Mouse (Mus musculus) C2C12 (cell line): ENCODE data around the gene Cep170b. TPM values are rescaled to one million over a fixed set of nuclear protein-coding genes. Genes with fewer than 3 reads are reported as not detected.

Source experiments
- H3K27me3 ChIP-seq: one replicate; pipeline ENCODE4 v1.6.1; 2011; ENCODE audit not compliant: control insufficient read depth, insufficient read depth, insufficient read length
- H3K36me3 ChIP-seq: one replicate; pipeline ENCODE4 v1.6.1; 2011; ENCODE audit not compliant: control insufficient read depth, insufficient read depth
- H3K4me3 ChIP-seq: one replicate; pipeline ENCODE4 v1.5.1; 2011; ENCODE audit warnings: mild to moderate bottlenecking, control low read depth; ENCODE audit not compliant: poor library complexity, insufficient read depth, severe bottlenecking
- H3K79me2 ChIP-seq: one replicate; pipeline ENCODE4 v1.6.1; 2011; ENCODE audit not compliant: control insufficient read depth, insufficient read depth
- H3K79me3 ChIP-seq: one replicate; pipeline ENCODE4 v1.6.1; 2011; ENCODE audit warnings: low read depth, control low read depth
- H3ac ChIP-seq: one replicate; pipeline ENCODE3; 2011; ENCODE audit warnings: low read depth; ENCODE audit not compliant: control insufficient read depth, insufficient read length
- CEBPB ChIP-seq: IDR thresholded peaks from one replicate; pipeline ENCODE4 v1.6.1; 2011; ENCODE audit warnings: low read depth, mild to moderate bottlenecking, control low read depth, moderate library complexity
- CTCF ChIP-seq: IDR thresholded peaks from one replicate; pipeline ENCODE4 v1.5.1; 2011; ENCODE audit not compliant: control insufficient read depth, insufficient read depth, insufficient read length
- FOSL1 ChIP-seq: IDR thresholded peaks from one replicate; pipeline ENCODE4 v1.8.0; 2011; ENCODE audit warnings: mild to moderate bottlenecking, low read length; ENCODE audit not compliant: poor library complexity, insufficient read depth, severe bottlenecking
- MAX ChIP-seq: IDR thresholded peaks from one replicate; pipeline ENCODE4 v1.6.1; 2011; ENCODE audit warnings: mild to moderate bottlenecking, control low read depth
- MYOD1 ChIP-seq: IDR thresholded peaks from one replicate; pipeline ENCODE4 v1.6.1; 2011; ENCODE audit warnings: low read depth; ENCODE audit not compliant: control insufficient read depth, insufficient read length
- MYOG ChIP-seq: IDR thresholded peaks from one replicate; pipeline ENCODE4 v1.6.1; 2011; ENCODE audit not compliant: control insufficient read depth, insufficient read length; ENCODE audit errors: extremely low read depth
- USF1 ChIP-seq: IDR thresholded peaks from one replicate; pipeline ENCODE4 v1.6.1; 2011; ENCODE audit warnings: low read depth, mild to moderate bottlenecking, control low read depth, moderate library complexity
- polyA plus RNA-seq: library from polyadenylated mRNA; unstranded; fragments of >200 nt; fragmentation: generic; extraction: Trizol; gene quantifications from one replicate; pipeline ENCODE4 v1.2.1, GENCODE M21; 2012; ENCODE audit warnings: missing spikeins

The Cep170b gene
- polyA plus RNA-seq, 1 experiment: 33.3 TPM

DNA sequence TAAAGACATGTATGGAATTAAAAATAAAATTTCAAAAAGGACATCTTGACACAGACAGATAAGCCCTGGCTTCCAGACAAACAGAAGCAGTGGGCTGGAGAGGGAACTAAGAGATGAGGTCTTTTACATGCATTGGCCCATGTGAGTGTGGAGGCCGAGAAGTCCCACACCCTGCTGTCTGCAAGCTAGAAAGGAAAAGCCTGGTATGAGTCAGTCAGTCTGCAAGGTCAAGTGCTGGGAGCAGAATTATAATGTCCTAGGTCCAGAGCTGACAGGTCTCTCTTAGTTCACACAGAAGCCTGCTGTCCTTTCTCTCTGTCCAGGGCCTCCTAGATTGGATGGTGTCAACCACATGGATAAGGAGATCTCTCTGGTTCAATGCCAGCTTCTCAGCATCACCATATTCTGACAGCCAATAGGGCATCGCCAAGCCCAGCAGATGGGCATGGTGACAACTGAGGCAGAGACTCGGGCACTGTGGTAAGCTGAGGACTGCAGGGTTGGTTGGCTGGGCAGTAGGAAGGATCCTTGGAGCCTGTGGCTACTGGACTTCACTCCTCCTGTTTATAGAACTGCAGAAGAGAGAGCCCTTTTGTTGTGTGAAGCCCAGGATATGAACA lies 23.3 kb upstream of the Cep170b start:
- TF ChIP-seq MYOD1 (no peak), FOSL1 (no peak), USF1 (no peak), CEBPB (no peak), MAX (no peak), CTCF (no peak), MYOG (no peak)
- Histone ChIP-seq H3K79me2 (peaks cover 7% of the 10 kb centered on the region), H3K27me3 (no peaks in the 10 kb centered on the region), H3K79me3 (no peaks in the 10 kb centered on the region), H3ac (no peak overlapping the region), H3K36me3 (no peaks in the 10 kb centered on the region), H3K4me3 (no peak overlapping the region)

DNA sequence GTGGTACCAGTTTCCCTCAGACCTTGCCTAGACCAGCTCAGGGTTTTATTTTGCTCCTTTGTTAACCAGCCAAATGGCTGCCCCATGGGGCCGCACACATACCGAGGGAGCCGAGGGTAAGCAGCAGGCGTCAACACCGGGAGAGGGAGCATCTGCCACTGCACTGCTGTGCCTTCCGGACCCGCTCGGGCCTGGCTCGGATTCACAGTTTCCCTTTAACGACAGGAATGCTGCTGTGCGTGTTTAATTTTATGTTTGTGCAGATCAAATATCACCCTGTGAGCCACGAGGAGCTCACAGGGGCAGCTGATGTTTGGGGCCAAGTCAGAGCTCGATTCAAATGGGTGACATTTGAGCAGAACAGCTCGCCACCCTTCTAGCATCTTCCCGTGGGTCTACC lies 19.7 kb upstream of the Cep170b start:
- no peak for TF ChIP-seq MYOG
- TF ChIP-seq FOSL1: no peak
- no peak for TF ChIP-seq MAX
- no peak for TF ChIP-seq CTCF
- TF ChIP-seq CEBPB: no peak
- TF ChIP-seq USF1: no peak
- no peak for TF ChIP-seq MYOD1
- no peaks in the 10 kb centered on the region for H3K36me3 ChIP-seq
- no peak overlapping the region for H3ac ChIP-seq
- no peaks in the 10 kb centered on the region for H3K27me3 ChIP-seq
- no peaks in the 10 kb centered on the region for H3K79me2 ChIP-seq
- H3K79me3 ChIP-seq: no peaks in the 10 kb centered on the region
- H3K4me3 ChIP-seq: no peak overlapping the region

DNA sequence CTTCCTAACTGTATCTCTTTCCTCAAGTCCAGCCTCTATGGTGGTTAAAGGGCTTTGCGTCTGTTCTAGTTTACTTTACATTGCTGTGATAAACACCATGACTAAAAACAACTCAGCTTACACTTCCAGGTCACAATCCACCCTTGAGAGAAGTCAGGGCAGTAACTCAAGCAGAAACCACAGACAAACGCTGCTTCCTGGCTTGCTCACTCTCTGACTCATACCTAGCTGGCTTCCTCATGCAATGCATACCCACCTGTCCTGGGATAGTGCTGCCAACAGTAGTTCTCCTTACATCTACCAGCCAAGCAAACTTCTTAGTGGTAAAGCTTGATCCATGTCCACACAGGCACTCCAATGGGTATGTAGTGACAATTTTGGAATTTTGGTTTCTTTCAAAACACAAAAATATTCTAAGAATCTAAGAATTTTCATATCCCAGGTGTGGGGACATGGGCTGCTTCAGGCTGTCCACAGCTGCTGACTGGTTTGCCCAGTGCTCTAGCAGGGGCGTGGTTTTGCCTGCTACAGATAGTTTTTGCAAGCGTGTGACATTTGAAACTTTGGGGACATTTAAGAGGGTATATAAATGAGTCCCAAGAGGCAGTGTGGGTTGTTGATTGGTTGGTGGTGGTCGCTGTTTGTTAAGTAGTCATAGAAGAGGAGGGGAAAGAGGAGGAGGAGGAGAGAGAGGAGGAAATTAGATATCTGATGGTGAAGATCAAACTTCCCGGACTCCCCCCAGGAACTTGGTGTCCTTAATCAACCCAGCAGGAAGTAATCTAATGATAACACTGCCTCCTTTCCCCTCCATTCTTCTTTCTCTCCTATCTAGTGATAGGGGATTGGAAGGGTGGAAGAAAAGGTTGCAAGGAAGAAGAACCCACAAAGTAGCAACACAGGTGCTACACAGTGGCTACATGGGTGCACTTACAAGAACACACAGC lies 17.6 kb upstream of the Cep170b start:
- Histone ChIP-seq H3K4me3 (no peak overlapping the region), H3ac (no peak overlapping the region), H3K79me2 (no peaks in the 10 kb centered on the region), H3K27me3 (no peaks in the 10 kb centered on the region), H3K36me3 (no peaks in the 10 kb centered on the region), H3K79me3 (no peaks in the 10 kb centered on the region)
- TF ChIP-seq CEBPB: no peak
- peak; percentile 45 for TF ChIP-seq FOSL1
- peak; percentile 16 for TF ChIP-seq MAX
- peak; percentile 79 for TF ChIP-seq MYOD1

DNA sequence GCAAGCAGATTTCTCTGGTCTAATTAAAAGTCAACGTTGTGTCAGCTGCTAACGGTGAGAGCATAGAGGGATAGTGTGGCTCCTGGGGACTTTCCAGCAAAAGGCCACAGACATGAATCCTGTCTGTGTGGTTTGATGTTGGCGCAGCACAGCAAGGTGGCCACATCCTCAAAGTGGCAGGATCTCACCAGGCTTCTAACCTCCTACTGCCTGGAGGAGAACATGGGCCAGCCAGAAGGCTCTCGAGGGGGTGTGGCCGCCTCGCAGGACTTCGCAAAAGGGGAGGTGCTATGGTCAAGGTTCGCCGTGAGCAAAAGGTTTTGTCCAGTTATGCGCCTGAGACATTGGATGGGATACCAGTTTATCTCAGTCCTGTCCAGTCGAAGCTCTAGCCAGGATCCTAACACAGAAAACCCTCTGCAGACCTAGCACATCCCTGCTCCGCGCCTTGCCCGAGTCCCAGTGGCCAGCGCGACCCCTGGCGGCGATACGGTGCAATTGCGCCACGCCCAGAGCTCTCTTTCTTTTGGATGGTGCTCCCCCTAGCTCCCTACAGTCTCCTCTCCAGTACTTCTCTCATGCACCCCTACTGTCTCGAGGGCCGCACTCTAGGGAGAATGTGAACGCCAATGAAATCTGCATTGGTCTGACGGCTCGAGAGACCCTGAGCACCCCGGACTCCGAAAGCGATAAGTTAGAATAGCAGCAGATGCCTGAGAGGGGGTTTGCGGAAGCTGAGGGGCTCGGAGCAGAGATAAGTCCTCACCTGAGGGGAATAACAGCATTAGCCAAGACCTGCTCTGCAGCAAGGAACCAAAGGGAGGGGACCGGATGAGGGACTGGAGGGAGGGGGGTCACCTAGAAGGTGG lies 13.3 kb upstream of the Cep170b start:
- H3ac ChIP-seq: peak overlapping the region; percentile 27
- H3K36me3 ChIP-seq: no peaks in the 10 kb centered on the region
- H3K4me3 ChIP-seq: no peak overlapping the region
- no peaks in the 10 kb centered on the region for H3K79me3 ChIP-seq
- TF ChIP-seq CTCF (peak; percentile 99), FOSL1 (no peak), MYOD1 (no peak), USF1 (no peak)
- H3K79me2 ChIP-seq: no peaks in the 10 kb centered on the region
- peaks cover 6% of the 10 kb centered on the region for H3K27me3 ChIP-seq

DNA sequence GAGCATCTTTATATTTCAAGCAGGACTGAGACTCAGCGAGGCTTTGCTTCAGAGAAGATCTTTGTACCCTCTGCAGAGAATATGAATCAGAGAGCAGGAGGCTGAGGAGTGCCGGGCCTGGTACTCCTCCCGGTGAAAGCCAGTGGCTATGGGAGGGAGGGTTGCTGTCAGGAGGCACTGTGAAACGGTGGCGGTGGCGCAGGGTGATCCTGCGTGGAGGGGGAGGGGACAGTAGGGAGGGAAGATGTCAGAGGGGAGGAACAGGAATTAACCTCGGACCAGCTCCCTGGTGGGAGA lies 12.7 kb upstream of the Cep170b start:
- Histone ChIP-seq H3K27me3 (peaks cover 6% of the 10 kb centered on the region), H3K79me3 (no peaks in the 10 kb centered on the region), H3K79me2 (no peaks in the 10 kb centered on the region), H3ac (no peak overlapping the region), H3K4me3 (no peak overlapping the region), H3K36me3 (no peaks in the 10 kb centered on the region)
- TF ChIP-seq MYOD1 (no peak), USF1 (no peak), CEBPB (no peak), FOSL1 (no peak), MYOG (no peak)
